Mouse (Mus musculus) adrenal gland, adult 2 months (tissue): ENCODE measurements around the gene Ston1. TPM values are rescaled to one million over a fixed set of nuclear protein-coding genes. Genes with fewer than 3 reads are reported as not detected.

ENCODE experiments used
- DNase-seq: peaks from one replicate; pipeline ENCODE4 v3.0.0; 2021
- long read RNA-seq: library from polyadenylated mRNA; stranded (forward); transcript quantifications from one replicate; pipeline ENCODE4 v2.0.0, GENCODE M21; 2021
- polyA plus RNA-seq: library from polyadenylated mRNA; depleted of rRNA; stranded (reverse); fragments of >200 nt; gene quantifications from 2 replicates; pipeline ENCODE4 v1.2.3, GENCODE M21; 2012; rRNA removed
- total RNA-seq, 2 experiments: library from RNA; stranded (reverse); gene quantifications; 2 replicates each; pipeline ENCODE4 v1.2.3; 2021

The Ston1 gene
- total RNA-seq (10 to 100 TPM; 39.0 to 46.7 TPM), polyA plus RNA-seq (7.8 and 13.6 TPM in 2 replicates)
- long read RNA-seq, partial matches to known transcripts = 1 of 2 reads
- long read RNA-seq, other reads (novel, unspliced or antisense) = 1 of 2 reads

- peak; percentile 83 for DNase-seq
Observed at GRCm38 (mm10) chr17:88597222-88598055, at the start of gene Ston1. Ston1 (plus strand) TSS chr17:88597684.

- no peak for DNase-seq
Observed at GRCm38 (mm10) chr17:88549411-88550191, 47.9 kb upstream of the Ston1 start.

- no peak for DNase-seq
Observed at GRCm38 (mm10) chr17:88550351-88550750, 47.1 kb upstream of the Ston1 start.

GRCm38 (mm10) chr17:88550981-88551940 lies 46.2 kb upstream of the Ston1 start:
- no peak for DNase-seq

GRCm38 (mm10) chr17:88552556-88552955 lies 44.9 kb upstream of the Ston1 start:
- no peak for DNase-seq

- DNase-seq = no peak
Observed at GRCm38 (mm10) chr17:88553001-88553449, 44.5 kb upstream of the Ston1 start.

GRCm38 (mm10) chr17:88553473-88554087 lies 43.9 kb upstream of the Ston1 start:
- DNase-seq = no peak

GRCm38 (mm10) chr17:88556176-88556575 lies 41.3 kb upstream of the Ston1 start:
- DNase-seq = no peak

- no peak for DNase-seq
Observed at GRCm38 (mm10) chr17:88556688-88557087, 40.8 kb upstream of the Ston1 start.

- DNase-seq = peak; percentile 80
Observed at GRCm38 (mm10) chr17:88558168-88558842, 39.2 kb upstream of the Ston1 start.

- DNase-seq = no peak
Observed at GRCm38 (mm10) chr17:88563611-88564010, 33.9 kb upstream of the Ston1 start.

- no peak for DNase-seq
Observed at GRCm38 (mm10) chr17:88569807-88570540, 27.5 kb upstream of the Ston1 start.

- DNase-seq = no peak
Observed at GRCm38 (mm10) chr17:88570784-88571183, 26.7 kb upstream of the Ston1 start.

- DNase-seq = no peak
Observed at GRCm38 (mm10) chr17:88574811-88575210, 22.7 kb upstream of the Ston1 start.

GRCm38 (mm10) chr17:88578522-88579242 lies 18.8 kb upstream of the Ston1 start:
- no peak for DNase-seq

GRCm38 (mm10) chr17:88580556-88580955 lies 16.9 kb upstream of the Ston1 start:
- DNase-seq = no peak

- DNase-seq = no peak
Observed at GRCm38 (mm10) chr17:88581511-88582021, 15.9 kb upstream of the Ston1 start.

- no peak for DNase-seq
Observed at GRCm38 (mm10) chr17:88582999-88583398, 14.5 kb upstream of the Ston1 start.

- DNase-seq = no peak
Observed at GRCm38 (mm10) chr17:88583411-88583810, 14.1 kb upstream of the Ston1 start.
